Mouse (Mus musculus): ENCODE results near the gene Ugt2a1. TPM values are rescaled to one million over a fixed set of nuclear protein-coding genes. Genes with fewer than 3 reads are reported as not detected.
"Not testable (repeated sequence)": the region's sequence is repeated elsewhere in the genome, so short reads cannot be mapped to it uniquely, and the experiment has no call there.

The Ugt2a1 gene
- polyA plus RNA-seq (2015; fragmentation: Nextera tagmentation; extraction: Ambion mirVana) = not detected in 2 replicates

- Histone ChIP-seq H3K36me3 (replicated peaks) (no peaks in the 10 kb centered on the region), H3K9me3 (replicated peaks) (no peaks in the 10 kb centered on the region), H3K27me3 (no peaks in the 10 kb centered on the region), H3K4me3 (replicated peaks) (no peak within 1 kb of the TSS), H3K4me1 (replicated peaks) (no peaks in the 10 kb centered on the region), H3K4me2 (no peak within 1 kb of the TSS), H3K27ac (replicated peaks) (no peak within 1 kb of the TSS), H3K9ac (no peak within 1 kb of the TSS)
- 68% methylated on average over 1 of the region's 1 CpGs for WGBS (ENCODE audit: insufficient replicate concordance)
- ATAC-seq (ENCODE audit: insufficient read depth) = no peak
Observed at GRCm38 (mm10) chr5:87490771-87491170, at the start of gene Ugt2a1. Ugt2a1 (minus strand) TSS chr5:87490871.

GRCm38 (mm10) chr5:87538111-87538510, 47.4 kb upstream of the Ugt2a1 start, which contains the start of gene Sult1b1:
Sult1b1 (minus strand) TSS chr5:87538195.
- H3K9me3 ChIP-seq (replicated peaks) = no peaks in the 10 kb centered on the region
- no peaks in the 10 kb centered on the region for H3K4me1 ChIP-seq (replicated peaks)
- H3K4me2 ChIP-seq = no peak within 1 kb of the TSS
- ATAC-seq (ENCODE audit: insufficient read depth) = no peak
- H3K36me3 ChIP-seq (replicated peaks) = no peaks in the 10 kb centered on the region
- no peaks in the 10 kb centered on the region for H3K27me3 ChIP-seq
- H3K27ac ChIP-seq (replicated peaks) = no peak within 1 kb of the TSS
- WGBS (ENCODE audit: insufficient replicate concordance) = 72% methylated on average over 2 of the region's 2 CpGs
- no peak within 1 kb of the TSS for H3K4me3 ChIP-seq (replicated peaks)
- no peak within 1 kb of the TSS for H3K9ac ChIP-seq

GRCm38 (mm10) chr5:87535994-87536644, 45.4 kb upstream of the Ugt2a1 start:
- no peaks in the 10 kb centered on the region for H3K4me1 ChIP-seq (replicated peaks)
- no peaks in the 10 kb centered on the region for H3K27me3 ChIP-seq
- H3K9ac ChIP-seq = no peak overlapping the region
- no peaks in the 10 kb centered on the region for H3K9me3 ChIP-seq (replicated peaks)
- no peak overlapping the region for H3K4me3 ChIP-seq (replicated peaks)
- H3K36me3 ChIP-seq (replicated peaks) = no peaks in the 10 kb centered on the region
- WGBS (ENCODE audit: insufficient replicate concordance) = 54% methylated on average over 4 of the region's 4 CpGs
- no peak overlapping the region for H3K4me2 ChIP-seq
- peak overlapping the region; percentile 38; the same call in 1 of the 2 replicates for H3K27ac ChIP-seq (replicated peaks)
- ATAC-seq (ENCODE audit: insufficient read depth) = peak; percentile 73

GRCm38 (mm10) chr5:87532288-87532687, 41.6 kb upstream of the Ugt2a1 start:
- Histone ChIP-seq H3K4me1 (replicated peaks) (no peaks in the 10 kb centered on the region), H3K9ac (no peak overlapping the region), H3K27me3 (no peaks in the 10 kb centered on the region), H3K4me2 (no peak overlapping the region), H3K27ac (replicated peaks) (no peak overlapping the region), H3K4me3 (replicated peaks) (no peak overlapping the region), H3K9me3 (replicated peaks) (no peaks in the 10 kb centered on the region), H3K36me3 (replicated peaks) (no peaks in the 10 kb centered on the region)
- 35% methylated on average over 2 of the region's 2 CpGs for WGBS (ENCODE audit: insufficient replicate concordance)
- ATAC-seq (ENCODE audit: insufficient read depth) = peak; percentile 71

GRCm38 (mm10) chr5:87523561-87523960, 32.9 kb upstream of the Ugt2a1 start:
- ATAC-seq (ENCODE audit: insufficient read depth); H3K27me3 ChIP-seq; H3K27ac ChIP-seq (replicated peaks); H3K36me3 ChIP-seq (replicated peaks); H3K9me3 ChIP-seq (replicated peaks); H3K4me2 ChIP-seq; H3K9ac ChIP-seq; H3K4me1 ChIP-seq (replicated peaks); H3K4me3 ChIP-seq (replicated peaks): not testable (repeated sequence)
- 59% methylated on average over 2 of the region's 2 CpGs for WGBS (ENCODE audit: insufficient replicate concordance)

- WGBS (ENCODE audit: insufficient replicate concordance) = 45% methylated on average over 4 of the region's 4 CpGs
- no peak overlapping the region for H3K4me2 ChIP-seq
- no peak overlapping the region for H3K4me3 ChIP-seq (replicated peaks)
- H3K9me3 ChIP-seq (replicated peaks) = no peaks in the 10 kb centered on the region
- no peak for ATAC-seq (ENCODE audit: insufficient read depth)
- H3K36me3 ChIP-seq (replicated peaks) = no peaks in the 10 kb centered on the region
- H3K27me3 ChIP-seq = no peaks in the 10 kb centered on the region
- no peaks in the 10 kb centered on the region for H3K4me1 ChIP-seq (replicated peaks)
- H3K27ac ChIP-seq (replicated peaks) = no peak overlapping the region
- no peak overlapping the region for H3K9ac ChIP-seq
Observed at GRCm38 (mm10) chr5:87505776-87506458, 15.2 kb upstream of the Ugt2a1 start.

GRCm38 (mm10) chr5:87502687-87503086, 12.0 kb upstream of the Ugt2a1 start:
- Histone ChIP-seq H3K36me3 (replicated peaks) (no peaks in the 10 kb centered on the region), H3K27me3 (no peaks in the 10 kb centered on the region), H3K4me3 (replicated peaks) (no peak overlapping the region), H3K27ac (replicated peaks) (no peak overlapping the region), H3K9me3 (replicated peaks) (no peaks in the 10 kb centered on the region), H3K9ac (no peak overlapping the region), H3K4me2 (no peak overlapping the region), H3K4me1 (replicated peaks) (no peaks in the 10 kb centered on the region)
- 69% methylated on average over 1 of the region's 1 CpGs for WGBS (ENCODE audit: insufficient replicate concordance)
- ATAC-seq (ENCODE audit: insufficient read depth) = no peak

- H3K27ac ChIP-seq (replicated peaks) = no peak overlapping the region
- ATAC-seq (ENCODE audit: insufficient read depth) = no peak
- no peak overlapping the region for H3K4me2 ChIP-seq
- no peak overlapping the region for H3K9ac ChIP-seq
- no peaks in the 10 kb centered on the region for H3K4me1 ChIP-seq (replicated peaks)
- no peaks in the 10 kb centered on the region for H3K27me3 ChIP-seq
- H3K9me3 ChIP-seq (replicated peaks) = no peaks in the 10 kb centered on the region
- no peak overlapping the region for H3K4me3 ChIP-seq (replicated peaks)
- no peaks in the 10 kb centered on the region for H3K36me3 ChIP-seq (replicated peaks)
Observed at GRCm38 (mm10) chr5:87499341-87499740, 8.7 kb upstream of the Ugt2a1 start.

- H3K27me3 ChIP-seq = no peaks in the 10 kb centered on the region
- H3K9ac ChIP-seq = no peak overlapping the region
- no peaks in the 10 kb centered on the region for H3K36me3 ChIP-seq (replicated peaks)
- ATAC-seq (ENCODE audit: insufficient read depth) = no peak
- no peak overlapping the region for H3K27ac ChIP-seq (replicated peaks)
- no peak overlapping the region for H3K4me2 ChIP-seq
- H3K4me3 ChIP-seq (replicated peaks) = no peak overlapping the region
- no peaks in the 10 kb centered on the region for H3K4me1 ChIP-seq (replicated peaks)
- no peaks in the 10 kb centered on the region for H3K9me3 ChIP-seq (replicated peaks)
Observed at GRCm38 (mm10) chr5:87498936-87499335, 8.3 kb upstream of the Ugt2a1 start.

- not testable (repeated sequence) for H3K4me3 ChIP-seq (replicated peaks); ATAC-seq (ENCODE audit: insufficient read depth); H3K4me2 ChIP-seq; H3K9me3 ChIP-seq (replicated peaks); H3K27ac ChIP-seq (replicated peaks); H3K36me3 ChIP-seq (replicated peaks); H3K9ac ChIP-seq; H3K4me1 ChIP-seq (replicated peaks); H3K27me3 ChIP-seq
- 56% methylated on average over 1 of the region's 1 CpGs for WGBS (ENCODE audit: insufficient replicate concordance)
Observed at GRCm38 (mm10) chr5:87486706-87487105, 4.0 kb downstream of the Ugt2a1 start, which contains the start of gene Gm43638. Gm43638 (minus strand) TSS chr5:87486806.

GRCm38 (mm10) chr5:87482160-87482559, 8.5 kb downstream of the Ugt2a1 start, which contains the start of gene Ugt2a2:
Ugt2a2 (minus strand) TSS chr5:87482260.
- no peak within 1 kb of the TSS for H3K4me2 ChIP-seq
- no peaks in the 10 kb centered on the region for H3K4me1 ChIP-seq (replicated peaks)
- WGBS (ENCODE audit: insufficient replicate concordance) = 66% methylated on average over 5 of the region's 5 CpGs
- no peak within 1 kb of the TSS for H3K27ac ChIP-seq (replicated peaks)
- no peak within 1 kb of the TSS for H3K4me3 ChIP-seq (replicated peaks)
- no peak within 1 kb of the TSS for H3K9ac ChIP-seq
- no peaks in the 10 kb centered on the region for H3K9me3 ChIP-seq (replicated peaks)
- H3K36me3 ChIP-seq (replicated peaks) = no peaks in the 10 kb centered on the region
- no peaks in the 10 kb centered on the region for H3K27me3 ChIP-seq
- ATAC-seq (ENCODE audit: insufficient read depth) = no peak

Measured in liver, embryonic 15.5 days (tissue).